Mouse (Mus musculus): ENCODE measurements around the gene Kcnab1. TPM values are rescaled to one million over a fixed set of nuclear protein-coding genes. Genes with fewer than 3 reads are reported as not detected.
A peak's percentile ranks its signal among the peaks of the same experiment; 100 is the strongest.

The Kcnab1 gene
- polyA plus RNA-seq (2021) = 0.23 TPM

GRCm38 (mm10) chr3:65108945-65109921 is at the start of gene Kcnab1:
Gene Kcnab1, plus strand, starts transcription at chr3:65109384.
- no peak for TF ChIP-seq CTCF (IDR thresholded peaks at IDR 0.05)
- peak; percentile 59 for ATAC-seq
- peak; percentile 15 for DNase-seq (ENCODE audit: low read depth, low spot score)
- POLR2A ChIA-PET = no interaction called here
- H3K27me3 ChIP-seq = peaks cover 16% of the 10 kb centered on the region
- in situ Hi-C loops (cut with MboI; ENCODE audit: low pct_unique_long_range_greater_than_20kb) = no loop called here
- CTCF ChIA-PET = interaction anchor here (1.8 kb wide), 1 partner anchor 9 kb away, joined by 4 read pairs; no protein-coding TSS in a partner anchor

GRCm38 (mm10) chr3:65088295-65088694 is 20.9 kb upstream of the Kcnab1 start:
- H3K27me3 ChIP-seq = no peaks in the 10 kb centered on the region
- in situ Hi-C loops (cut with MboI; ENCODE audit: low pct_unique_long_range_greater_than_20kb) = no loop called here
- CTCF ChIA-PET = no interaction called here
- POLR2A ChIA-PET = no interaction called here
- no peak for TF ChIP-seq CTCF (IDR thresholded peaks at IDR 0.05)
- DNase-seq (ENCODE audit: low read depth, low spot score) (no peak), ATAC-seq (no peak)

GRCm38 (mm10) chr3:65104117-65104516 is 5.1 kb upstream of the Kcnab1 start:
- ChIA-PET CTCF (interaction anchor here (1.0 to 1.6 kb wide), 3 partner anchors 17 to 42 kb away, joined by 3 to 6 read pairs (median 4); no protein-coding TSS in a partner anchor), POLR2A (no interaction called here)
- peaks cover 14% of the 10 kb centered on the region for H3K27me3 ChIP-seq
- in situ Hi-C loops (cut with MboI; ENCODE audit: low pct_unique_long_range_greater_than_20kb) = no loop called here
- no peak for ATAC-seq
- DNase-seq (ENCODE audit: low read depth, low spot score) = no peak
- TF ChIP-seq CTCF (IDR thresholded peaks at IDR 0.05) = no peak

GRCm38 (mm10) chr3:65110190-65110589 is 1.0 kb downstream of the Kcnab1 start:
- H3K27me3 ChIP-seq = peaks cover 16% of the 10 kb centered on the region
- ChIA-PET POLR2A (no interaction called here), CTCF (no interaction called here)
- in situ Hi-C loops (cut with MboI; ENCODE audit: low pct_unique_long_range_greater_than_20kb) = no loop called here
- ATAC-seq (no peak), DNase-seq (ENCODE audit: low read depth, low spot score) (no peak)
- TF ChIP-seq CTCF (IDR thresholded peaks at IDR 0.05) = no peak

- TF ChIP-seq CTCF (IDR thresholded peaks at IDR 0.05) = no peak
- in situ Hi-C loops (cut with MboI; ENCODE audit: low pct_unique_long_range_greater_than_20kb) = no loop called here
- ChIA-PET CTCF (interaction anchor here (1.6 kb wide), 1 partner anchor 10 kb away, joined by 3 read pairs; no protein-coding TSS in a partner anchor), POLR2A (interaction anchor here (0.6 kb wide), 1 partner anchor 42 kb away, joined by 4 read pairs; no protein-coding TSS in a partner anchor)
- no peak for DNase-seq (ENCODE audit: low read depth, low spot score)
- ATAC-seq = no peak
- H3K27me3 ChIP-seq = peaks cover 16% of the 10 kb centered on the region
These were observed 2.0 kb downstream of the Kcnab1 start for GRCm38 (mm10) chr3:65111176-65111575.

- in situ Hi-C loops (cut with MboI; ENCODE audit: low pct_unique_long_range_greater_than_20kb) = no loop called here
- ChIA-PET CTCF (no interaction called here), POLR2A (no interaction called here)
- no peak for TF ChIP-seq CTCF (IDR thresholded peaks at IDR 0.05)
- DNase-seq (ENCODE audit: low read depth, low spot score) (no peak), ATAC-seq (no peak)
- H3K27me3 ChIP-seq = peaks cover 12% of the 10 kb centered on the region
These were observed 6.0 kb downstream of the Kcnab1 start for GRCm38 (mm10) chr3:65115164-65115563.

GRCm38 (mm10) chr3:65116958-65117357 is 7.8 kb downstream of the Kcnab1 start:
- ATAC-seq = no peak
- CTCF ChIA-PET = interaction anchor here (1.2 to 2.0 kb wide), 2 partner anchors 10 kb away, joined by 3 to 6 read pairs; no protein-coding TSS in a partner anchor
- H3K27me3 ChIP-seq = peaks cover 9% of the 10 kb centered on the region
- in situ Hi-C loops (cut with MboI; ENCODE audit: low pct_unique_long_range_greater_than_20kb) = no loop called here
- POLR2A ChIA-PET = no interaction called here
- DNase-seq (ENCODE audit: low read depth, low spot score) = no peak
- no peak for TF ChIP-seq CTCF (IDR thresholded peaks at IDR 0.05)

- TF ChIP-seq CTCF (IDR thresholded peaks at IDR 0.05) = no peak
- DNase-seq (ENCODE audit: low read depth, low spot score) (no peak), ATAC-seq (no peak)
- ChIA-PET CTCF (interaction anchor here (1.2 to 2.0 kb wide), 2 partner anchors 9 to 10 kb away, joined by 3 to 6 read pairs; no protein-coding TSS in a partner anchor), POLR2A (no interaction called here)
- in situ Hi-C loops (cut with MboI; ENCODE audit: low pct_unique_long_range_greater_than_20kb) = no loop called here
- H3K27me3 ChIP-seq = peaks cover 6% of the 10 kb centered on the region
These were observed 8.2 kb downstream of the Kcnab1 start for GRCm38 (mm10) chr3:65117365-65117764.

GRCm38 (mm10) chr3:65124975-65125374 is 15.8 kb downstream of the Kcnab1 start:
- no peaks in the 10 kb centered on the region for H3K27me3 ChIP-seq
- ChIA-PET POLR2A (no interaction called here), CTCF (interaction anchor here (1.0 to 1.7 kb wide), 3 partner anchors 12 to 22 kb away, joined by 3 to 6 read pairs (median 3); no protein-coding TSS in a partner anchor)
- ATAC-seq = no peak
- no peak for DNase-seq (ENCODE audit: low read depth, low spot score)
- in situ Hi-C loops (cut with MboI; ENCODE audit: low pct_unique_long_range_greater_than_20kb) = no loop called here
- no peak for TF ChIP-seq CTCF (IDR thresholded peaks at IDR 0.05)

- no peak for ATAC-seq
- ChIA-PET POLR2A (no interaction called here), CTCF (interaction anchor here (1.0 to 2.8 kb wide), 3 partner anchors 9 to 24 kb away, joined by 3 to 11 read pairs (median 4); no protein-coding TSS in a partner anchor)
- H3K27me3 ChIP-seq = no peaks in the 10 kb centered on the region
- DNase-seq (ENCODE audit: low read depth, low spot score) = no peak
- in situ Hi-C loops (cut with MboI; ENCODE audit: low pct_unique_long_range_greater_than_20kb) = no loop called here
- TF ChIP-seq CTCF (IDR thresholded peaks at IDR 0.05) = no peak
These were observed 20.4 kb downstream of the Kcnab1 start for GRCm38 (mm10) chr3:65129625-65130024.

GRCm38 (mm10) chr3:65134931-65135330 is 25.7 kb downstream of the Kcnab1 start:
- POLR2A ChIA-PET = no interaction called here
- in situ Hi-C loops (cut with MboI; ENCODE audit: low pct_unique_long_range_greater_than_20kb) = no loop called here
- TF ChIP-seq CTCF (IDR thresholded peaks at IDR 0.05) = no peak
- CTCF ChIA-PET = no interaction called here
- H3K27me3 ChIP-seq = no peaks in the 10 kb centered on the region
- ATAC-seq (no peak), DNase-seq (ENCODE audit: low read depth, low spot score) (no peak)
